16 mouse cellular contexts compared by ENCODE assay signal in the genomic region with DNA sequence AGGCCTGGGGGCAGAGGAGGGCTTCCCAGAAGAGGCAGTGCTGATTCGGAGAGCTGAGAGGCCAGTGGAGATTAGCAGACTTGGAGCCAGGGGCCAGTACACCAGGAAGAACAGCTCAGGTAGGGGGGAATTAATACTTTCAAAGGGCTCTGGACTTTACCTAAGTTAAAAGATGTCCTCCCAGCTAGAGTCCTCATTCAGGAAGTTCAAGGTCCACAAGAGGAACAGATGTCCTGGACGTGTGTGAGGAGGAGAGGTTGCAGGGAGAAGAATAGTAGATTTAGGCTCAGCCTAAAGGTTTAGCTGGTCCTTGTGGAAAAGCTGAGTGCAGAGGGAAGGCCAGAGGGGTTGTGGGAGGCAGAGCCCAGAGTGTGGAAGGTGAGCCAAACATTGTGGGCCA. TPM values are rescaled to one million over a fixed set of nuclear protein-coding genes. Genes with fewer than 3 reads are reported as not detected.
A peak's percentile ranks its signal among the peaks of the same experiment; 100 is the strongest.
DNase-seq lines count a peak whose midpoint lies in the region; ATAC-seq and TF ChIP-seq lines count a peak whose summit lies in the region.
"Had no signal": no experiment of that assay in that cellular context is flagged by ENCODE, and none has a peak within 500 bp of the region (broad histone marks: within the 10 kb centered on the region; RNA-seq: fewer than 3 reads in every experiment).

No protein-coding gene starts in this region.

- H3K9ac ChIP-seq in heart, embryonic 14.5 days (ENCODE audit: low read length): no peak overlapping the region
- no peak overlapping the region for H3K9ac ChIP-seq in lung, embryonic 15.5 days
- H3K9ac ChIP-seq: forebrain, embryonic 13.5 days; liver, embryonic 12.5 days had no signal

- H3K4me2 ChIP-seq in heart, embryonic 14.5 days (ENCODE audit: low read length): no peak overlapping the region
- H3K4me2 ChIP-seq in lung, embryonic 15.5 days: no peak overlapping the region
- H3K4me2 ChIP-seq: forebrain, embryonic 13.5 days; liver, embryonic 12.5 days had no signal

- peak overlapping the region; percentile 75 to 87 for H3K27ac ChIP-seq in heart, embryonic 14.5 days (replicated peaks in 1 of 2; ENCODE audit: control insufficient read depth in 1 of 2, insufficient read depth in 1 of 2, low read depth in 2 of 2, low read length in 2 of 2)
- peak overlapping the region; percentile 35 for H3K27ac ChIP-seq in lung, embryonic 15.5 days
- peak overlapping the region; percentile 88 for H3K27ac ChIP-seq in embryonic fibroblast, embryonic 13.5 days (ENCODE audit: insufficient read depth, low read length)
- H3K27ac ChIP-seq in olfactory bulb, adult 2 months (ENCODE audit: insufficient read depth, low read depth, low read length): peak overlapping the region; percentile 26
- H3K27ac ChIP-seq: forebrain, embryonic 13.5 days; liver, embryonic 12.5 days had no signal

- no peak for TF ChIP-seq CTCF in embryonic fibroblast, embryonic 13.5 days (IDR thresholded peaks at IDR 0.05; ENCODE audit: borderline replicate concordance, insufficient read depth, low read length)
- TF ChIP-seq CTCF in olfactory bulb, adult 2 months (IDR thresholded peaks at IDR 0.05; ENCODE audit: insufficient read depth, low read depth, low read length): no peak

- no peak for DNase-seq in heart, postnatal 4 days
- no peak for DNase-seq in lung, adult 18-20 months
- no peak for DNase-seq in cerebellum, postnatal 14 days
- DNase-seq: cerebellum, adult 2 months; kidney, adult 8-10 months; kidney, postnatal 36 days; layer of hippocampus, adult 9-11 months; lung, postnatal 10 days; retina, postnatal 1 day had no signal

- no peak for TF ChIP-seq POLR2A in embryonic fibroblast, embryonic 13.5 days (IDR thresholded peaks at IDR 0.05; ENCODE audit: low read depth, low read length)
- TF ChIP-seq POLR2A in olfactory bulb, adult 2 months (IDR thresholded peaks at IDR 0.05; ENCODE audit: insufficient read depth, low read depth, low read length): no peak

- H3K27me3 ChIP-seq in heart, embryonic 14.5 days (ENCODE audit: control insufficient read depth, insufficient read depth, low read length): no peaks in the 10 kb centered on the region
- H3K27me3 ChIP-seq in lung, embryonic 15.5 days: no peaks in the 10 kb centered on the region
- H3K27me3 ChIP-seq: forebrain, embryonic 13.5 days; liver, embryonic 12.5 days had no signal

- WGBS in heart, embryonic 14.5 days: 68% methylated on average over 2 of the region's 2 CpGs
- WGBS in lung, embryonic 15.5 days: 63% methylated on average over 2 of the region's 2 CpGs
- WGBS in olfactory bulb, adult 2 months: 60% methylated on average over 2 of the region's 2 CpGs

- H3K9me3 ChIP-seq in heart, embryonic 14.5 days (ENCODE audit: control insufficient read depth, low read length): no peaks in the 10 kb centered on the region
- no peaks in the 10 kb centered on the region for H3K9me3 ChIP-seq in lung, embryonic 15.5 days
- H3K9me3 ChIP-seq: forebrain, embryonic 13.5 days; liver, embryonic 12.5 days had no signal

- H3K36me3 ChIP-seq in heart, embryonic 14.5 days (ENCODE audit: control insufficient read depth, insufficient read depth, low read length): peaks cover 44% of the 10 kb centered on the region
- peaks cover 8% of the 10 kb centered on the region for H3K36me3 ChIP-seq in lung, embryonic 15.5 days

- H3K4me3 ChIP-seq in heart, embryonic 14.5 days (ENCODE audit: control insufficient read depth in 1 of 2, insufficient read depth in 1 of 2, low read depth in 1 of 2, low read length in 2 of 2): no peak overlapping the region
- H3K4me3 ChIP-seq in lung, embryonic 15.5 days: no peak overlapping the region
- H3K4me3 ChIP-seq in embryonic fibroblast, embryonic 13.5 days (ENCODE audit: insufficient read depth, low read length): no peak overlapping the region
- no peak overlapping the region for H3K4me3 ChIP-seq in olfactory bulb, adult 2 months (ENCODE audit: insufficient read depth, low read depth, low read length)
- H3K4me3 ChIP-seq: erythroblast, embryonic 14.5 days; forebrain, embryonic 13.5 days; liver, embryonic 12.5 days had no signal

- H3K4me1 ChIP-seq in heart, embryonic 14.5 days (ENCODE audit: control insufficient read depth in 2 of 2, insufficient read depth in 2 of 2, low read length in 2 of 2): peaks cover 10% of the 10 kb centered on the region in 2 experiments
- H3K4me1 ChIP-seq in lung, embryonic 15.5 days: 0 out of 2 replicates have a peak, but pooled peaks cover 6% of the 10 kb centered on the region
- H3K4me1 ChIP-seq in embryonic fibroblast, embryonic 13.5 days (ENCODE audit: control insufficient read depth, insufficient read depth, low read length): peaks cover 9% of the 10 kb centered on the region
- H3K4me1 ChIP-seq in olfactory bulb, adult 2 months (ENCODE audit: control insufficient read depth, insufficient read depth, low read length): peaks cover 21% of the 10 kb centered on the region

- ATAC-seq in heart, embryonic 14.5 days (ENCODE audit: insufficient number of reproducible peaks, insufficient read depth, low FRiP score, low read depth): no peak
- ATAC-seq in lung, embryonic 15.5 days (ENCODE audit: borderline replicate concordance, extremely low read depth, low FRiP score, low TSS enrichment): no peak
- ATAC-seq: forebrain, embryonic 13.5 days; liver, embryonic 12.5 days had no signal

RNA-seq across cellular contexts. Expression of a gene that starts 36.2 kb away (rescaled TPM):
- polyA plus RNA-seq in heart, embryonic 14.5 days (2014; fragmentation: Nextera tagmentation; extraction: Ambion mirVana): 30.2 and 32.9 TPM in 2 replicates
- total RNA-seq in heart, postnatal 4 days (2021): 10 to 100 TPM; 20.9 to 21.0 TPM
- polyA plus RNA-seq in lung, embryonic 15.5 days (2015; fragmentation: Nextera tagmentation; extraction: Ambion mirVana): 33.8 and 37.4 TPM in 2 replicates
- 38.9 and 45.6 TPM in 2 replicates for polyA plus RNA-seq in embryonic fibroblast, embryonic 13.5 days (2011; ENCODE audit: insufficient read length, low read depth, missing spikeins)
- polyA plus RNA-seq in olfactory bulb, adult 2 months (2012; ENCODE audit: insufficient read depth, insufficient read length, low replicate concordance, missing spikeins): not detected in 2 replicates

RNA-seq across cellular contexts. Expression of a gene that starts 38.6 kb away (rescaled TPM):
- polyA plus RNA-seq in heart, embryonic 14.5 days (2014; fragmentation: Nextera tagmentation; extraction: Ambion mirVana): 588 and 604 TPM in 2 replicates
- total RNA-seq in heart, postnatal 4 days (2021): 100 to 1,000 TPM; 617 to 634 TPM
- polyA plus RNA-seq in lung, embryonic 15.5 days (2015; fragmentation: Nextera tagmentation; extraction: Ambion mirVana): 182 and 183 TPM in 2 replicates
- polyA plus RNA-seq in embryonic fibroblast, embryonic 13.5 days (2011; ENCODE audit: insufficient read length, low read depth, missing spikeins): 83.3 and 92.5 TPM in 2 replicates
- not detected in 2 replicates for polyA plus RNA-seq in olfactory bulb, adult 2 months (2012; ENCODE audit: insufficient read depth, insufficient read length, low replicate concordance, missing spikeins)

RNA-seq across cellular contexts. Expression of a gene that starts 54.1 kb away (rescaled TPM):
- polyA plus RNA-seq in heart, embryonic 14.5 days (2014; fragmentation: Nextera tagmentation; extraction: Ambion mirVana): 46.5 and 47.0 TPM in 2 replicates
- total RNA-seq in heart, postnatal 4 days (2021): 10 to 100 TPM; 21.9 to 22.3 TPM
- polyA plus RNA-seq in lung, embryonic 15.5 days (2015; fragmentation: Nextera tagmentation; extraction: Ambion mirVana): 44.8 and 50.6 TPM in 2 replicates
- polyA plus RNA-seq in embryonic fibroblast, embryonic 13.5 days (2011; ENCODE audit: insufficient read length, low read depth, missing spikeins): 17.8 and 24.1 TPM in 2 replicates
- polyA plus RNA-seq in olfactory bulb, adult 2 months (2012; ENCODE audit: insufficient read depth, insufficient read length, low replicate concordance, missing spikeins): not detected in 2 replicates

Comparison
In these comparisons a context has a peak if more than half of its experiments do, and no peak if none do; other contexts are left out.
1. H3K27ac ChIP-seq: peak in every context shown above with its lines; median percentile 88 in embryonic fibroblast, embryonic 13.5 days; 81 in heart, embryonic 14.5 days; 35 in lung, embryonic 15.5 days; 26 in olfactory bulb, adult 2 months.
2. RNA of a gene that starts 36.2 kb away (polyA plus RNA-seq): 38.9 to 45.6 TPM in embryonic fibroblast, embryonic 13.5 days, 33.8 to 37.4 TPM in lung, embryonic 15.5 days and 30.2 to 32.9 TPM in heart, embryonic 14.5 days; not detected in olfactory bulb, adult 2 months; every median in the first group is over 10 times any median in the second.
3. RNA of a gene that starts 54.1 kb away (polyA plus RNA-seq): 46.5 to 47.0 TPM in heart, embryonic 14.5 days, 44.8 to 50.6 TPM in lung, embryonic 15.5 days and 17.8 to 24.1 TPM in embryonic fibroblast, embryonic 13.5 days; not detected in olfactory bulb, adult 2 months; every median in the first group is over 10 times any median in the second.